Mouse (Mus musculus) bone marrow macrophage, adult 2 months (primary cell): ENCODE measurements around the gene Trim26. TPM values are rescaled to one million over a fixed set of nuclear protein-coding genes. Genes with fewer than 3 reads are reported as not detected.

Experiments used
- H3K27ac ChIP-seq: 2 replicates; pipeline ENCODE4 v1.5.1; 2012; ENCODE audit warnings: low read depth, low read length; ENCODE audit not compliant: insufficient read depth
- H3K4me1 ChIP-seq: 2 replicates; pipeline ENCODE4 v1.6.1; 2012; ENCODE audit warnings: low read length; ENCODE audit not compliant: control insufficient read depth, insufficient read depth
- H3K4me3 ChIP-seq: 2 replicates; pipeline ENCODE4 v1.5.1; 2012; ENCODE audit warnings: mild to moderate bottlenecking, low read length, moderate library complexity; ENCODE audit not compliant: insufficient read depth
- CTCF ChIP-seq: IDR thresholded peaks from 2 replicates; pipeline ENCODE4 v1.5.1; 2012; ENCODE audit warnings: low read depth, mild to moderate bottlenecking, low read length, moderate library complexity
- POLR2A ChIP-seq: IDR thresholded peaks from 2 replicates; pipeline ENCODE4 v1.6.1; 2012; ENCODE audit warnings: mild to moderate bottlenecking, low read depth, low read length, borderline replicate concordance
- polyA plus RNA-seq: library from polyadenylated mRNA; stranded (reverse); fragments of >200 nt; gene quantifications from 2 replicates; pipeline ENCODE4 v1.2.4, GENCODE M21; 2012; ENCODE audit not compliant: missing spikeins, insufficient read depth, insufficient read length

Gene Trim26
- polyA plus RNA-seq, 1 experiment, result 65.9 TPM

DNA sequence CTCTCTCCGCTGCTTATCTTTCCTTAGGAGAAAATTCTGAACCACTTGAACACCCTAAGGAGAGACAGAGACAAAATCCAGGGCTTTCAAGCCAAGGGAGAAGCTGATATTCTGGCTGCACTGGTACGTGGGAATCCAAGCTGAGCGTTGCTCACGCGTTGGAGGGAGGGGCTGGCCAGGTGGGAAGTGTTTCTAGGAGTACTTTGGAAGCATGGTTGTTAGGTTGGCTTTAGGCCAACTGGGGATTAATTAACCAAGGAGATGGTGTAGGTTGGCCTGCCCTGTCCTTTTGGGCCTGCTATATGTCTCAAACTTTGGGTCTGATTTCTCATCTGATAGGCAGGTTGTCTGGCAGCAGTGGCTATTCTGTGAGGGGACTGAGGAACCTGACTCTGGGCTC is 14.3 kb downstream of the Trim26 start:
- TF ChIP-seq POLR2A (no peak), CTCF (no peak)
- no peak overlapping the region for H3K4me3 ChIP-seq
- no peak overlapping the region for H3K27ac ChIP-seq
- peaks cover 15% of the 10 kb centered on the region for H3K4me1 ChIP-seq

DNA sequence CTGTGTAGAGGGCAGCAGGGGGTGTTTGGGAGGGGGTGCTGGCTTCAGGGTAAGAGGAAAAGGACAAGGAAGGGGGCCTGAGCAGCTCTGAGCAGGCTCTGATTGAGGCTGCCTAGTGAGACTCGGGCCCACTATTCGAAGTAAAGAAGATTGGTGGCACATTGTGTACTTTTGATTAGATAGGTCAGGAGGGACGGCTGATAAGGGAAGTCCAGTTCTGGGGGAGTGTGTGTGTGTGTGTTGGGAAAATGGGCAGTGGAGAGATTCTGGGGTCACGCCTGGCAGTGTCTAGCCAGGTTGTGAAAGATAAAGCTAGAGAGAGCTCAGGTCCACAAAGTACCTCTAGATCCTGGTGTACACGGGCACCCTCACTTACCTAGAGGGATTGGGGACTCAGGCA is 14.7 kb downstream of the Trim26 start:
- peaks cover 15% of the 10 kb centered on the region for H3K4me1 ChIP-seq
- H3K27ac ChIP-seq, result no peak overlapping the region
- no peak overlapping the region for H3K4me3 ChIP-seq
- TF ChIP-seq CTCF, result no peak
- no peak for TF ChIP-seq POLR2A

DNA sequence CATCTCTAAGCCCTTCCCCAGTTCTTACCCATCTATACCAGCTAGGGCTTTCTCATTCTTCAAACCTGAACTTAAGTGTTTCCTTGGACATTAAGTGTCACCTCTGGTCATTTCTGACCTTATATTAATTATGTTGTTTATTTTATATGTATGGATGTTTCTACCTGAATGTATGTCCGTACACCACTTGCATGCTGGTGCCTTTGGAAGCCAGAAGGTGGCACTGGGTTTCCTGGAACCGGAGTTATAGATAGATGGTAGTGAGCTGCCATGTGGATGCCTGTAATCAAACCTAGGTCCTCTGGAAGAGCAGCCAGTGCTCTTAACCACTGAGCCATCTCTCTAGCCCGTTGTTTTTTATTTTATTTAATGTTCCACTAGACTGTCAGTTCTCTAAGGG is 18.6 kb downstream of the Trim26 start:
- no peak for TF ChIP-seq POLR2A
- no peak for TF ChIP-seq CTCF
- Histone ChIP-seq H3K4me1 (peaks cover 12% of the 10 kb centered on the region), H3K27ac (no peak overlapping the region), H3K4me3 (no peak overlapping the region)

DNA sequence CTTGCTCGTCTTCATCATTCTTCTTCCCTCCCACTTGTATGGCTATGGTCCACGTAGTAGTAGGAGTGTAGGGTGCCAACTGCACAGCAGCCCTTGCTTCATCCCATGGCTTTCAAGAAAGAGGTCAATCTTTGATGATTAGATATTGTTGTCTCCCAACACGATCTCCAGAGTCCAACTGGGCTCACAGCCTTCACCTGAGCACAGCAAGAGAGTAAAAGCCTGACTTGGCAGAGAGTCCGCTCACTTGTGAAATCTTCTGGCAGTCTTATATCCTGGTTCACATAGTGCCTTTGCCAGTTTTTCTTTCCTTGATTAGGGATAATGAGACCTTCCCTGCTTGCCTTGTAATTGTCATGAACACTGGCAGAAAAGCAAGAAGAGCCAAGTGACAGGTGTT is 19.3 kb downstream of the Trim26 start:
- TF ChIP-seq POLR2A (no peak), CTCF (no peak)
- H3K27ac ChIP-seq, result no peak overlapping the region
- peaks cover 12% of the 10 kb centered on the region for H3K4me1 ChIP-seq
- H3K4me3 ChIP-seq, result no peak overlapping the region

DNA sequence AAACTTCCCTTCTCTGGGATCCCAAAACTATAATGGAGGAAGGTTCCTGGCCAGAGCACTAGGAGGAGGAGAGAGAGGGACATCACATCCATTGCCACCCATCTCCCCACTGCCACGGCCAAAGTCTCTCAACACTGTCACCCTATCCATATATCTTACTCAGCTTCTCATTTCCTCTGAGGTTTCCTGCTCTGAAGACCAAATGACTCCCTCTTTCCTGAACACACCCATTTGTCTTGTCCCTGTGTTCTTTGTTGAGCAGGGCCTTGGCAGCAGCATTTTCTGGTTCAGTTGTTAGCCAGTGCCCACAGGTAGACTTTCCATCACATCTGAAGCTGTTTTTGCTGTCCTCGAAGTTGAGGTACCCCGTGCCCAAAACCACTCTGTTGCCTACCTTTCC is 21.2 kb downstream of the Trim26 start:
- Histone ChIP-seq H3K4me3 (no peak overlapping the region), H3K4me1 (peaks cover 12% of the 10 kb centered on the region), H3K27ac (no peak overlapping the region)
- TF ChIP-seq CTCF (no peak), POLR2A (no peak)

DNA sequence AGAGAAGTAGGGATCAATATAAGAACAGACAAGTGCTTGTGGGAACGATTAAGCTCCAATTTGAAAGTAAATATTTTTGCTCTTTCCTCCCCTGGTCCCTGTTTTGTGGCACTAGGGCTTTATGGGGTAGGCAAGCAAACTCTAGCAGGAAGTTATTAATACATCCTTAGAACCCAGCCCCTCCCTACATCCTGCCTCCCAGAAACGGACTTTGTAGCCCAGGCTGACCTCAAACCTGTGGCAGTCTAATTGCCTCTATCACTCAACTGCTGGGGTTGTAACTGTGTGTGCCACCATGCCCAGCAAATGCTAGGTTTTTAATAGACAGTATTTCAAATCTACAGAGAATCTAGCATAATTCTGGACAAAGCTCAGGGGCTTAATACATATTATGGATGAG is 24.7 kb downstream of the Trim26 start:
- Histone ChIP-seq H3K4me1 (peaks cover 12% of the 10 kb centered on the region), H3K27ac (no peak overlapping the region), H3K4me3 (no peak overlapping the region)
- TF ChIP-seq POLR2A, result no peak
- TF ChIP-seq CTCF, result no peak

DNA sequence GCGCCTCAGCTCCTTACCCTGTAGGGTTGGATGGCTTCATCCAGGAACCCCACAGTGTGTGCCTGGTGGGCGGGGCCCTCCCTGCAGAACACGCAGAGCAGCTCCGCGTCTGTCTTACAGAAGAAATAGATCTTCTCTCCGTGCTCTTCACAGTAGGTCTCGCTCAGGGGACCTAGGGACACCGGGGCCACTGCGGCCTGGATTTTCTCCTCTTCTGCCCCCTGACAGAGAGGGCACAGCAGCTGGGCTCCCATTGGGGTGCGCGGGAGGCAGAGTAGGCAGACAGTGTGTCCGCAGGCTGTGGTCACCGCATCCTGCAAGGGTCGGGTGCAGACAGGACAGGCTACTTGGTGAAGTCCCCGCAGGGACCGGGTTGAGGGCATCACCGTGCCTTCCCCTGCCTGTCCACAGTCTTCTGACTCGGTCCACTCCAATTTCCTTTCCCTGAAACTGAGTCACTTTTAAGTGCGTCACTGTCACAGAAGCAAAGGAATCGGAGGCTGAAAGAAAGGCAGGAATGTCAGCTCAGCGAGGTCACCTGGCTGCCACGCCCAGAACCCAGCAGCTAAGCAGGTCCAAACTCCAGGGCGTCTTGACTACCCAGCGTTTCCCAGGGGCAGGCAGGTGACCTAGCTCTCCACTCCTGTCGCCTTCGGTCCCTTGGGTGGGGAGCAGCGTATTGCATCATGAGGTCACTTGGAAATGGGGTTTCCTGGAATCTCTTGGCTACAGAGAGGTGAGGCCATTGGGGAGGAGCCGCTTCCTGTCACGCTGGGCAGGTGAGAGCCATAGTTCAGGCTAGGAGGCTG is 30.0 kb downstream of the Trim26 start, which contains the start of gene Trim15:
Gene Trim15, minus strand, starts transcription at position 492 of the 809 bp plus-strand sequence.
- Histone ChIP-seq H3K4me1 (no peaks in the 10 kb centered on the region), H3K27ac (no peak within 1 kb of the TSS), H3K4me3 (no peak within 1 kb of the TSS)
- TF ChIP-seq POLR2A, result no peak
- no peak for TF ChIP-seq CTCF

DNA sequence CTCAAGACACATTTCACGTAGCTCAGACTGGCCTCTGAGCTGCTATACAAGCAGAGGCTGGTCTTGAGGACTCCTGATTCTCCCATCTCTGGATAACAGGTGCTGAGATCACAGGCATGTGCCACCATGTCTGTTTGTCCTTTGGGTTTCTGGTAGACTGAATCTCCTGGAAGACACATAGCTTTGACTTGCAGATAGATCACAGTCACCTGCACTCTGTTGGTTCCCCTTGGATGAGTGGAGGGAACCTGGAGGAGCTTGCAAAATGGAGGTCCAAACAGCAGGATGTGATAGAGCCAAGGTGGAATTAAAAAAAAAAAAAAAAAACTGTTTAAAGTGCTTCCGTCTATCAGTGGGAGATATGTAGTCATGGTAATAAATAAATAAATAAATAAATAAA is 31.9 kb downstream of the Trim26 start:
- Histone ChIP-seq H3K4me3 (no peak overlapping the region), H3K27ac (no peak overlapping the region), H3K4me1 (no peaks in the 10 kb centered on the region)
- TF ChIP-seq CTCF, result no peak
- no peak for TF ChIP-seq POLR2A

DNA sequence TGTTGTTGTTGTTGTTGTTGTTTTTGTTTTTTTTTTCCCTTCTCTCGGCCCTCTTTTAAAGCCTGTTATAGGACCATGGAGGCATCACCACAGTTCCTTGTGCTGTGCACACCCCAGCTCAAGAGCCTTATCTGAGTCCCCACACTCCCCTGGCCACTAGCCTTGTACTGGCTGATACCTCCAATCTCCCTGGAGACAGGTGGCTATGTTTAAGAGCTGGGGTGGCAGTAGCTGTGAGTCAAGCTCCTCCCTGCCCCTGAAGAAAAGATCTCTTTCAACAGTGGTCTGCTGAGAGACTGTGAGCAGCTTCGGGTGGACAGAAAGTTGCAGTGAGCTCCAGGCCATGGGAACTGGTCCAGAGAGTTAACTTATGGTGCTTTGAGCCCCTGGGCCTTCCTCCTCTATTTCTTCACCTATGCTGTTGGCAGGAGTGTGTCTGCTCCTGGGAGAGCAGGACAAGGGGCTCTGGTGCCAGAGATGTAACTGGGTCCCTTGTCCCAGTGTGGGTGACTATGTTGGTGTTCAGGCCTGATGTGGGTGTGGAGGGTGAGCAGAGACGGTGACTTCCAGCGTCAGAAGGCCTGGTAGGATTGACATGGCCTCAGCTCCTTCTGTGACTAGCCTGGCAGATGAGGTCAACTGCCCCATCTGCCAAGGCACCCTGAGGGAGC is 32.5 kb downstream of the Trim26 start, which contains the start of gene Trim10:
Gene Trim10, plus strand, starts transcription at position 291 of the 671 bp plus-strand sequence.
- H3K4me1 ChIP-seq, result no peaks in the 10 kb centered on the region
- no peak within 1 kb of the TSS for H3K4me3 ChIP-seq
- no peak for TF ChIP-seq CTCF
- no peak within 1 kb of the TSS for H3K27ac ChIP-seq
